Mouse (Mus musculus): ENCODE data around the gene Mrpl58.
A peak's percentile ranks its signal among the peaks of the same experiment; 100 is the strongest.
"Not testable (repeated sequence)": the region's sequence is repeated elsewhere in the genome, so short reads cannot be mapped to it uniquely, and the experiment has no call there.

Gene Mrpl58

GRCm38 (mm10) chr11:115427482-115428331, 24.2 kb downstream of the Mrpl58 start:
- peak; percentile 93 for DNase-seq (ENCODE audit: low spot score)

GRCm38 (mm10) chr11:115429307-115429706, 25.8 kb downstream of the Mrpl58 start:
- DNase-seq (ENCODE audit: low spot score): no peak

- DNase-seq (ENCODE audit: low spot score): no peak
Measured at GRCm38 (mm10) chr11:115430561-115430960, 27.0 kb downstream of the Mrpl58 start.

- no peak for DNase-seq (ENCODE audit: low spot score)
Measured at GRCm38 (mm10) chr11:115432814-115433213, 29.3 kb downstream of the Mrpl58 start.

GRCm38 (mm10) chr11:115433342-115433741, 29.8 kb downstream of the Mrpl58 start:
- no peak for DNase-seq (ENCODE audit: low spot score)

- DNase-seq (ENCODE audit: low spot score): peak; percentile 53
Measured at GRCm38 (mm10) chr11:115435596-115436337, 32.2 kb downstream of the Mrpl58 start.

- no peak for DNase-seq (ENCODE audit: low spot score)
Measured at GRCm38 (mm10) chr11:115437571-115438122, 34.1 kb downstream of the Mrpl58 start.

- no peak for DNase-seq (ENCODE audit: low spot score)
Measured at GRCm38 (mm10) chr11:115439326-115439725, 35.8 kb downstream of the Mrpl58 start.

- no peak for DNase-seq (ENCODE audit: low spot score)
Measured at GRCm38 (mm10) chr11:115439906-115440595, 36.5 kb downstream of the Mrpl58 start, which contains the start of gene Trim80. Gene Trim80, plus strand, starts transcription at chr11:115440545.

GRCm38 (mm10) chr11:115441417-115441816, 37.9 kb downstream of the Mrpl58 start:
- DNase-seq (ENCODE audit: low spot score): no peak

GRCm38 (mm10) chr11:115446906-115447305, 43.4 kb downstream of the Mrpl58 start:
- DNase-seq (ENCODE audit: low spot score): no peak

GRCm38 (mm10) chr11:115447321-115447885, 43.9 kb downstream of the Mrpl58 start:
- DNase-seq (ENCODE audit: low spot score): no peak

- DNase-seq (ENCODE audit: low spot score): no peak
Measured at GRCm38 (mm10) chr11:115448075-115448474, 44.5 kb downstream of the Mrpl58 start.

- no peak for DNase-seq (ENCODE audit: low spot score)
Measured at GRCm38 (mm10) chr11:115448998-115449397, 45.4 kb downstream of the Mrpl58 start.

- DNase-seq (ENCODE audit: low spot score): no peak
Measured at GRCm38 (mm10) chr11:115450176-115450575, 46.6 kb downstream of the Mrpl58 start.

GRCm38 (mm10) chr11:115451781-115452241, 48.3 kb downstream of the Mrpl58 start:
- no peak for DNase-seq (ENCODE audit: low spot score)

GRCm38 (mm10) chr11:115452281-115452860, 48.8 kb downstream of the Mrpl58 start:
- DNase-seq (ENCODE audit: low spot score): no peak

GRCm38 (mm10) chr11:115453306-115453705, 49.8 kb downstream of the Mrpl58 start:
- no peak for DNase-seq (ENCODE audit: low spot score)

GRCm38 (mm10) chr11:115454822-115455221, 51.3 kb downstream of the Mrpl58 start:
- not testable (repeated sequence) for DNase-seq (ENCODE audit: low spot score)

- DNase-seq (ENCODE audit: low spot score): no peak
Measured at GRCm38 (mm10) chr11:115455619-115456018, 52.1 kb downstream of the Mrpl58 start.

- DNase-seq (ENCODE audit: low spot score): no peak
Measured at GRCm38 (mm10) chr11:115456182-115456581, 52.6 kb downstream of the Mrpl58 start.

Data from retina, embryonic 14.5 days (tissue).